Mouse (Mus musculus) Muller cell, postnatal 12 days (primary cell): ENCODE measurements around the gene Tbce.
A peak's percentile ranks its signal among the peaks of the same experiment; 100 is the strongest.
"Not testable (repeated sequence)": the region's sequence is repeated elsewhere in the genome, so short reads cannot be mapped to it uniquely, and the experiment has no call there.

Source experiments
- DNase-seq: peaks from one replicate; pipeline ENCODE4 v3.0.0-alpha.2; 2015; ENCODE audit errors: inconsistent ontology term

Tbce gene

DNA sequence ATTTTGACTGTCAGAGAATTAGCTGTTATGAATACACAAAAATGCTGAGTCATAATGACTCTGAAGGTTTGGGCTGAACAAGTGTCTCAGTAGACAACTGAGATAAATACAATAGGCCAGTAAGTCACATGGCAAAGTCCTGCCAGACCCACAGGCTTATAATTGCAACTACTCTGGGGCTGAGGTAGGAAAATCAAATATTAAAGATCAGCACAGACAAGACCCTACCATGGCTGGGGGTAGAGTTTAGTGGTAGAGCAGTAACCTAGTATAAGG, 5.4 kb downstream of the Tbce start:
- peak; percentile 50 for DNase-seq

DNA sequence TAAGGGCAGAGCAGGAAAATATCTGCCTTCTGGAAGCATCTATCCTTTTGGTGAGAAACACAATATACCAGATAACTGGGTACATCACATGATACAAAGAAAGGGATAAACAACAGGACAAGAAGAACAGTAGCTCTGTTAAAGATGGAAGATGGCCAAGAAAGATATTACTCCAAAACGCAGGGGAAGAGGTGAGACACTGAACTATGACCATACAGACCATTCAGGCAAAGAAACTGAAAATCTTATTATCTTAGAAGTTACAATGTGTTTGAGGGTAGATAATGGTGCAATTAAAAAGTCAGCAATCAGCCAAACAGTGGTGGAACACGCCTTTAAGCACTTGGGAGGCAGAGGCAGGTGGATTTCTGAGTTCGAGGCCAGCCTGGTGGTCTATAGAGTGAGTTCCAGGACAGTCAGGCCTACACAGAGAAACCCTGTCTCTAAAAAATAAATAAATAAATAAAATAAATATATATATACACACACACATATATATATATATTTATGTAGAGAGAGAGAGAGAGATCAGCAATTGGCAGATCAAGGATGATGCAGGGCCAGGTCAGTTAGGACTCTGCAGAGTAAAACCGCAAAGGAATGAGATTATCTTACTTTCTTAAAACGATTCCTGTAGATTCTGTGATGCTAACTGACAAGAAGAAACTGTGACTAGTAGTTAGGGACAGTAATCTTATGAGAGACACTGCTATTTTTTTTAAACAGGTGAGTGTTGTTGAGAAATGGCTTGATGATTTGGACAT, 5.9 kb downstream of the Tbce start:
- DNase-seq = no peak

- no peak for DNase-seq
Observed at GRCm38 (mm10) chr13:14026154-14026820, 13.2 kb downstream of the Tbce start.

DNA sequence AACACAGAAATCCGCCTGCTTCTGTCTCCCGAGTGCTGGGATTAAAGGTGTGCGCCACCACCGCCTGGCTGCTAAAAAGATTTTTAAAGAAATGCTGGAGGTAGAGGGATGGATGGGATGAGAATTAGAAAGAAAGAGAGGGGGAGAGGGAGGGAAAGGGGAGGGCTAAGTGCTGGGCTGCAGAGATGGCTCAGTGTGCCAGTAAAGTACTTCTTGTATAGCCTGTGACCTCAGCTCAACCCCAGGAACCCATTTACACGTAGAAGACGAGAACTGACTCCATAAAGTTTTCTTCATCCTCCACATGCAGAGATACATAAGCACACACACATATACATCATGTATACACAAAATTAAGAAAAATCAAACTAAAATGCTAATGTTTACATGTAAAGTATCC, 13.9 kb downstream of the Tbce start:
- DNase-seq = no peak

- DNase-seq = not testable (repeated sequence)
Observed at GRCm38 (mm10) chr13:14021417-14021816, 18.0 kb downstream of the Tbce start.

DNA sequence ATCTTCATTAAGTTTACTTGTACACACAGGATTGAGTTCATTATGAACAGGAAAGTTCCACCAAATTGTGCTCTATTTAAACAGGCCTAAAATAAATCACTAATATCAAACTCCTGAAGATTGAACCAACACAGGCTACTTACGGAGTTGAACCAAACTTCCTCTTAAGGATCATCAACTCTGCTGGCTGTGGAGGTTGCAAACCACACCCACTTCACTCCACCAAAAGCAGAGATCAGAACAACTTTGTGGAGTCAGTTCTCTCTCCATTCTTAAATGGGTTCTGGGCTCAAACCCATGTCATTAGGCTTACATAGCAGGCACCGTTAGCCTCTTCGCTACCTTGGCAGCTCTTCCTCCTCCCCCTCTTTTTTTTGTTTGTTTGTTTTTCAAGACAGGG, 20.6 kb downstream of the Tbce start:
- DNase-seq = no peak

GRCm38 (mm10) chr13:14018283-14018682, 21.2 kb downstream of the Tbce start:
- DNase-seq = no peak

DNA sequence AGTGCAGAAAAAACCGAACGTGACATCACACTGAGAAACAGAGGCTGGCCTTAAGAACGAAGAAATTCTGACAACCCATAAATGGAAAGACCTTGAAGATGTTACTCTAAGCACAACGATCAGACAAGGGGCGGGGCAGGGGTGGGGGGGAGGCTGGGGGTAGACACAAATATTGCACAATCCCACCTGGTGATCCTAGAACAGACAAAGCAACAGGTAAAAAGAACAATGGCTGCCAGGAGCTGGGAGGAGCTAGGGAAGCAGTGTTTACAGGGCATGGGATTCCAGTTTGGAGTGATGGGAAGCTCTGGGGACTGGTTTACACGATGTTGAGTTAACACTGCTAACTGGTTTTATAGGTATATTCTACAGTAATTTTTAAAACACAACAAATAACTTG, 23.8 kb downstream of the Tbce start:
- no peak for DNase-seq

DNA sequence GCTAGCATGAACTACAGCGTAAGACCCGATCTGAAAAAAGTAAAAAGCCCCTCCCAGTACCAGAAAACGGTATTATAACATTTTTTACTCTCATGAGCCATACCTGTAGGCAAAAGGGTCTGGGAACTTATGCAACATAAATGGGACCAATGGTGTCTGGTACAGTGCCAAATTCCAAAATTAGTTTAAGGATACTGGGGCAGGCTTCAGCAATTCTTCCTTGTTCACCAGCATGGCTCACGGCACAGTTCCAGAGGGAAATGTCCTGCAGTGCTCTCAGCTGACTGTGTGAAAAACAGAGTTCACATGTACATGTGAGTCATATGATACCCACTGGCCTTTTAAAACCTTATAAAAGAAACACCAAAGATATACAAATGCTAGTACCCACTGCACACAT, 24.9 kb downstream of the Tbce start:
- no peak for DNase-seq

- no peak for DNase-seq
Observed at GRCm38 (mm10) chr13:14014001-14014400, 25.4 kb downstream of the Tbce start.

- DNase-seq = no peak
Observed at GRCm38 (mm10) chr13:14011454-14011995, 27.9 kb downstream of the Tbce start.

DNA sequence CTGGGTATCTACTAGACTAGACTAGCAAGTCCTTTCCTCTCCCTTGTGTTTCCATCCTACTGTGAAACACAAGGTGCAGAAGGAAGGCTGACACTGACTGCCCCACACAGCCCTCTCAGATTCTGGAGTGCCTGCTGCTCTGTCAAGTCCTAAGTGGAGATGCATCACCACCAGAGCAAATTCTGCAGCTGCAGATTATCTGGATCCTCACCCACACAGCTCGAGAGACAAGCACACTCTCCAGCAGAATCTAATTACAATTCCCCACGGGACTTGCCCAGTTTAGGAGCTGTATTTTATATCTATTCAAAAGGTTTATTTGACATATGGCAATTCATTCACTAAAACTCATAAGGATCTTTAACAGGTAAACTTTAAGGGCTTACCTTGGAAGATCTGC, 33.4 kb downstream of the Tbce start:
- no peak for DNase-seq

GRCm38 (mm10) chr13:14004999-14005398, 34.4 kb downstream of the Tbce start:
- DNase-seq = no peak

DNA sequence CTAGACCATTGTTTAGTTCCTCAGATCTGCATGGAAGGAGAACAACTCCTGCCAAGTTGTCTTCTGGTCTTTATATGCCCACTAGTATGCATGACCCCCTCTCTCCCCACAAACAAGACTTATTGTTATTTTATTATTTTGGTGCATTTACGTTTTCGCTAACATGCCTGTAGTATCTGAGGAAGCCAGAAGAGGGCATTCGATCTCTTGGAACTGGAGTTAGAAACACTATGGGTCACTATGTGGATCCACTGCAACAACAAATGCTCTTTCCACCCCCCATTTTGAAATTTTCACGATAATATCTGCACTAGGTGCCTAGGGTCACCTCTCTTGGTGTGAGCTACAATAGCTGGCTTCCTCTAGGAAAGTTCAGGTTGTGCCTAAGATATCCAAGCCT, 35.4 kb downstream of the Tbce start:
- DNase-seq = no peak

- no peak for DNase-seq
Observed at GRCm38 (mm10) chr13:14002706-14003105, 36.7 kb downstream of the Tbce start.

GRCm38 (mm10) chr13:13997476-13997875, 42.0 kb downstream of the Tbce start:
- DNase-seq = no peak

DNA sequence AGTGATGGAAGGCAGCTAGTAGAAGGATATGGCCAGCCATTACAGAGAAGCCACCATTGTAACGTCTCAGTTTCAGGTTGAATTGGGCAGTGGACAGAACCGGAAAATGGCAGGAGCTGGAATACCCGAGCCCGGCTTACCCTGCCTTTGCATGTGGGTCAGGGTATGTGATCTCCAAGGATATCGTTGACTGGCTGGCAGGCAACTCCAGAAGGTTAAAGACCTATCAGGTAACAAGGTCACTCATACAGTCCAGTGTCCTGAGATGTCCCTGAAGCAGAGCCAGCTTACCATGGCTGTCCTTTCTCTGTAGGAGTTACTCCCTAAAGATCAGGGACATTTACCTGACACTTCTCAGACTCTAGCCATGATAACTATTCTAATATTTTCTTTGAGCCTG, 44.4 kb downstream of the Tbce start:
- no peak for DNase-seq

- DNase-seq = no peak
Observed at GRCm38 (mm10) chr13:13993041-13993440, 46.4 kb downstream of the Tbce start.

DNA sequence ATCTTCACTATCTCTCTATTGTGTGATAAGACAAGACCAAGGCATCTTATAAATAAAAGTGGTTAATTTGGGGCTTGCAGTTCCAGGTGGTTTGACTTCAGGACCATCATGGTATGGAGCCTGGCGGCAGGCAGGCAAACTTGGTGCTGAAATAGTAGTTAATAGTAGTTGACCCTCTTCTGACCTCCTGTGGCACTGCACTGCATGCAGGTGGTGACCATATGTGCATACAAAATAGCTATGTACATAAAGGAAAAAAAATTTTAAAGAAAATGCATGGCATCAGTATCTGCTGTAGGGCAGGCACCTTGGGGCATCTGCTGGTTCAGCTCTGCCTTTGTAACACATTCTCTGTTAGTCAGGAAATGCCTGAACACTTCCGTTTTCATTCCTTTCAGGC, 49.0 kb downstream of the Tbce start:
- DNase-seq = no peak

- DNase-seq = no peak
Observed at GRCm38 (mm10) chr13:13989135-13989534, 50.3 kb downstream of the Tbce start.

DNA sequence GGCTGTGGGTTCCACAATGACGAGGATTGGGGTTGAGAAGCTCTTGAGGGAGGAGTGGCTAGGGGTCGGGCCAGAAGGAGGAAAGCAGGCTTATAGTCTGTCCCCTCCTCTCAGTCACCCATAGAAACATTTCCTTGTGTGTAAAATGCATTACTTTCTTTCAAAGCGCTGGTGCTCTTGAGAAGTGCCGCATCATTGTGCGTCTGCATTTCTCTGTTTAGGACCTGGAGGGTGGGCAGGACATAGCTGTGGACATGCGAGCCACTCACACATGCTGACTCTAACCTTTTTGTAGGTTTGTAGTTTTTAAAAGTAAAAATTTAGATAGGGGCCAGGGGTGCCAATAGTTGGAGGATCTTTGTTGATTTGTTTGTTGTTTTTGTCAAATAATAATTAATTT, 55.9 kb downstream of the Tbce start:
- no peak for DNase-seq

- not testable (repeated sequence) for DNase-seq
Observed at GRCm38 (mm10) chr13:13981842-13982241, 57.6 kb downstream of the Tbce start.

DNA sequence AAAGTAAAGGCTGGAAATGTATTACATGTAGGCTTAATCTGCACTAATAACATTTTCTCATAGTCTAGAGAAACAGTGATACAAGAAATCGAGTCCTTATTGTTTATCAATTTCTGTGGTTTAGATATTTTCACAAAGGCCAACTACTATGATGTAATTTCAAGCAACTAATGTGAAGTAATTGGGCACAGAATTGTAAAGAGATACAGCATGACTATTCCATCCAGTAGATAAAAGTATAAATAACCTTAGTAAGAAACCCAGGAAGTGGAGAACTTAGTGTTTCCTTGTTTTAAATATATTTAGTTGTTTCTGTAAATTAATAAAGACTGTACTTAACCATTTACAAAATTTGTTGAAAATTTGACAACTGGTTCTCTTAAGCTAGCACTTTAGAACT, 69.6 kb downstream of the Tbce start:
- DNase-seq = no peak
